Mouse (Mus musculus): ENCODE measurements around the gene Fbxo24. TPM values are rescaled to one million over a fixed set of nuclear protein-coding genes. Genes with fewer than 3 reads are reported as not detected.

Gene Fbxo24
- polyA plus RNA-seq, 1 experiment from 2014 or later: 0.11 TPM

DNA sequence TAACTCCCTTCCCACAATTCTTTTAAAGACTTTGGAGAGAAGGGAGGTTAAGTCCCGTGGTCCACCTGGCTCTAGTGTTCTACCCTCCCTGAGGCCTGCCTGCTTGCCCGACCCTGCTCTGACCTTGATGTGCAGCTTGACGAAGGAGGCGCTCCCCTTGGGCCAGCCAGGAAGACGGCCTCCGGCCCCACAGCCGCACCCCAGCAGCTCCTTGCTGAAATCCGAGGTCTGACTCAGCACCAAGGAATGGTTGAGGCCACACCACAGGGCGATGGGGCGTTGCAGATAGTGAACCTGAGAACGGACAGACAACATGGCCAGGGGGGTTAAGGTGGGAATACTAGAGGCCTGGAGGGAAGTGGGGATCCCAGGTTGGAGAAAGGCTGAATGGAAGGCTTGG, 15.3 kb downstream of the Fbxo24 start, which contains the start of gene Pcolce:
Gene Pcolce (minus strand): TSS at position 235 of the 400 bp plus-strand sequence.
- H3K27me3 ChIP-seq: no peaks in the 10 kb centered on the region
- no peak within 1 kb of the TSS for H3K4me3 ChIP-seq
- no peaks in the 10 kb centered on the region for H3K9me3 ChIP-seq (replicated peaks)
- WGBS: 29% methylated on average over 11 of the region's 11 CpGs
- H3K4me1 ChIP-seq (replicated peaks): peaks cover 46% of the 10 kb centered on the region
- ATAC-seq (replicated peaks; ENCODE audit: insufficient number of reproducible peaks, insufficient read depth, low FRiP score, low read depth): no peak; the same call in 1 of the 2 replicates
- H3K9ac ChIP-seq: no peak within 1 kb of the TSS
- H3K36me3 ChIP-seq: no peaks in the 10 kb centered on the region
- H3K27ac ChIP-seq: 0 out of 2 replicates have a peak within 1 kb of the TSS, but pooled peaks have one; percentile 14
- H3K4me2 ChIP-seq: no peak within 1 kb of the TSS

DNA sequence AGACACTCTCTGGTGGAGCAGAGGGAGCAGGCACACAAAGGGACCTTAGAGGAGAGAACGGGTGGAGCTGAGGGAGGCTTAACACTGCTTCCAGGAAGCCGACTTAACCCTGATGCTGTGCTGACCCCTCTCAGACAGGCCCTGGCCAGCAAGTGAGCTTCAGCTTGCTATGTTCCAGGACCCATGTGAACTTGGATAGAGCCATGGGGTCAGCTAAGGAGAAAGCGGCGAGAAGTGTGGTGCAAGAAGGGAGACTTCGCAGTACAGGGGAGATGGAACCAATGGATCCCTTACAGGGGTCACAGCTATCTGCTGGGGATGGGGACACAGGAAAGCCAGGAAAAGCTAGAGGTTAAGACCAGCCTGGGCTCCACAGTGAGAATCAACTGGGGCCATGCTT, 15.7 kb downstream of the Fbxo24 start:
- H3K27me3 ChIP-seq: no peaks in the 10 kb centered on the region
- peaks cover 50% of the 10 kb centered on the region for H3K4me1 ChIP-seq (replicated peaks)
- no peak overlapping the region for H3K4me3 ChIP-seq
- H3K36me3 ChIP-seq: no peaks in the 10 kb centered on the region
- ATAC-seq (replicated peaks; ENCODE audit: insufficient number of reproducible peaks, insufficient read depth, low FRiP score, low read depth): no peak
- H3K9me3 ChIP-seq (replicated peaks): no peaks in the 10 kb centered on the region
- H3K4me2 ChIP-seq: no peak overlapping the region
- no peak overlapping the region for H3K9ac ChIP-seq
- WGBS: 76% methylated on average over 5 of the region's 5 CpGs
- no peak overlapping the region for H3K27ac ChIP-seq

DNA sequence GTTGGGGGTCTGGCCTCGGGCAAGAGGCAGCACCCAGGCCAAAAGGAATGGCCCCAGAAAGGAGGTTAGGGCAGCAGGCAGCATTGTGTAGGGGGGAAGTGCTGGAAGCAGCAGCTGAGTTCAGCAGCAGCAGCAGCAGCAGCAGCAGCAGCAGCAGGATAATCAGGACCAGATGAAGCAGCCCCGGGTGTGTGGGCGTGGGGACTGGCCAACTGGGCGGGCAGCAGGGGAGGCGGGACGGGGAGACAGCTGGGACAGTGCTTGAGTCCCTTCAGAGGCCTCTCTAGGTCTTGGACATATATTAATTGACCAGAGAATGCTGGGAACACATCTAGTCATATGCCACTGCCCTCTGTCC, 17.6 kb downstream of the Fbxo24 start:
- ATAC-seq (replicated peaks; ENCODE audit: insufficient number of reproducible peaks, insufficient read depth, low FRiP score, low read depth): peak; percentile 64
- H3K4me1 ChIP-seq (replicated peaks): peaks cover 53% of the 10 kb centered on the region
- 7% methylated on average over 6 of the region's 6 CpGs for WGBS

DNA sequence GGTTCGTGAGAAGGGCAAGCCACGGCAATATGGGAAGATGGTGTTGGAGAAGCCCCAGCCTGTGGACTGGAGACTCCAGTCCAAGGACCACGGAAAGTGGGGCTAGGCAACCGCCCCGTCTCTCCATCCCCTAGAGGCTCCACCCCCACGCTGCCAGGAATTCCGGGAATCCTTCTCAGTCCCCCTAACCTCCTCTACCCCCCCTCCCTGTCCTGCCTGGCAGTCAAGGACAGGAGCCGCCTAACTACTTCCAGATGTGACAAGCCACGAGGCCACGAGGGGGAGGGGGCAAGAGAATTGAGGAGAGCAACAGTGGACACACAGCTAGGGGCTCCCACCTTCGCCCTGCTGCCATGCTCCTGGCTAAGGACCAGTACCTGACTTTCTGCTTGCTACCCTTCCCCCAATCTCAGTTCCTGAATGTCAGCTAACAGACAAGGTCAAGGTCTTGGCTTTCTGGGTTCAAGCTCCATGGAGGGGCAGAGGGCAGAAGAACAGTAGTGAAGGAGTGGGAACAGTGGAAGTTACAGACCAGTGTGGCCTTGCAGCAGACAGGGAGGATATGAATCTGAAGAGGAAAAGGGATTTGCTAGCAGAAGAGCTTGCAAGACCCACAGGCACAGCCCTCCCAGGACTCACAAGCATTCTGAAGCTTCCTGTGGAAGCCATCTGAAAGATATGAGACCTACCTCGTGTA, 18.1 kb downstream of the Fbxo24 start:
- no peaks in the 10 kb centered on the region for H3K9me3 ChIP-seq (replicated peaks)
- H3K4me1 ChIP-seq (replicated peaks): peaks cover 53% of the 10 kb centered on the region
- H3K9ac ChIP-seq: peak overlapping the region; percentile 40
- peak; percentile 74 for ATAC-seq (replicated peaks; ENCODE audit: insufficient number of reproducible peaks, insufficient read depth, low FRiP score, low read depth)
- WGBS: 6% methylated on average over 11 of the region's 12 CpGs
- H3K36me3 ChIP-seq: peaks cover 17% of the 10 kb centered on the region; the same call in 1 of the 2 replicates
- no peaks in the 10 kb centered on the region for H3K27me3 ChIP-seq
- H3K4me2 ChIP-seq: peak overlapping the region; percentile 60
- peak overlapping the region; percentile 45 for H3K4me3 ChIP-seq
- H3K27ac ChIP-seq: peak overlapping the region; percentile 90

More for the DNA sequence above, 17.6 kb downstream of the Fbxo24 start:
- Histone ChIP-seq H3K9ac (peak overlapping the region; percentile 40), H3K27me3 (no peaks in the 10 kb centered on the region), H3K9me3 (replicated peaks) (no peaks in the 10 kb centered on the region), H3K27ac (peak overlapping the region; percentile 90), H3K4me3 (peak overlapping the region; percentile 45), H3K36me3 (peaks cover 13% of the 10 kb centered on the region; the same call in 1 of the 2 replicates), H3K4me2 (peak overlapping the region; percentile 60)

DNA sequence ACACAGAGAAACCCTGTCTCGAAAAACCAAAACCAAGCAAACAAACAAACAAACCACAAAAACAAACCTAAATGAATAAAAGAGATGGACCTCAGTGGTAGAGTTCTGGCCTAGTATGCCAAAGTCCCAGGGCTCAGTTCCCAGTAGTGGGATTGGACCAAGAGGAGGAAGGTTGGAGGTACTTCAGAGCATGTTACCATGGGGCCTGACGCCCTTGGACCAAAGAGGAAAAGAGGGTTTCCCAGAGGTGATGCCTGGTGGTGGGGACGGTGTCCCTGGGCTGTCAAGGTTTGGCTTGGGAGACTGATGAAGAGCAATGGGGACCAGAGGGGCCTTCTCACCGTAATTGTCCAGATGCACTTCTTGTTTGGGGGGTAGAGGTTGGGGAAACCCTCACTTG, 18.7 kb downstream of the Fbxo24 start:
- H3K4me2 ChIP-seq: peak overlapping the region; percentile 60
- H3K9ac ChIP-seq: peak overlapping the region; percentile 40
- H3K9me3 ChIP-seq (replicated peaks): no peaks in the 10 kb centered on the region
- WGBS: 59% methylated on average over 4 of the region's 4 CpGs
- H3K36me3 ChIP-seq: peaks cover 21% of the 10 kb centered on the region; the same call in 1 of the 2 replicates
- H3K4me1 ChIP-seq (replicated peaks): peaks cover 53% of the 10 kb centered on the region
- ATAC-seq (replicated peaks; ENCODE audit: insufficient number of reproducible peaks, insufficient read depth, low FRiP score, low read depth): no peak
- H3K27me3 ChIP-seq: no peaks in the 10 kb centered on the region
- H3K4me3 ChIP-seq: peak overlapping the region; percentile 45
- peak overlapping the region; percentile 90 for H3K27ac ChIP-seq

DNA sequence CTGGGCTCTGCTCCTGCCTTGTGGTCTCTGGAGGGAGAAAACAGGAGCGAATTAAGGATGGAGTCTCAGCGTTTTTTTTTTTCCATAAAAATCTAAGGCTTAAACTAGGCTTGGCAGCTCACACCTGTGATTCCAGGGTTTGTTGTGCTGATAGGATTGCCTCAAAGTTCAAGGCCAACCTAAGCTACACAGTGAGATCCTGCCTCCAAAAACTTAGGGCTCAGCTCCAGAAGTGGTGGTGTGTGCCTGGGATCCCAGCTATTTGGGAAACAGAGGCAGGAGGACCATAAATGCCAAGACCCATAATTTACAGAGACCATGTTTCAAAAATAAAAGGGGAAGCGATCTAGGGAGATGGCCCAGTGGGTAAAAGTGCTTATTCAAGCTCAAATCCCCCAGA, 19.5 kb downstream of the Fbxo24 start:
- Histone ChIP-seq H3K27ac (no peak overlapping the region), H3K9ac (no peak overlapping the region; the same call in 1 of the 2 replicates), H3K36me3 (peaks cover 21% of the 10 kb centered on the region; the same call in 1 of the 2 replicates), H3K4me2 (no peak overlapping the region), H3K4me3 (no peak overlapping the region), H3K4me1 (replicated peaks) (peaks cover 53% of the 10 kb centered on the region), H3K9me3 (replicated peaks) (no peaks in the 10 kb centered on the region), H3K27me3 (no peaks in the 10 kb centered on the region)
- no peak for ATAC-seq (replicated peaks; ENCODE audit: insufficient number of reproducible peaks, insufficient read depth, low FRiP score, low read depth)
- 62% methylated on average over 3 of the region's 3 CpGs for WGBS

DNA sequence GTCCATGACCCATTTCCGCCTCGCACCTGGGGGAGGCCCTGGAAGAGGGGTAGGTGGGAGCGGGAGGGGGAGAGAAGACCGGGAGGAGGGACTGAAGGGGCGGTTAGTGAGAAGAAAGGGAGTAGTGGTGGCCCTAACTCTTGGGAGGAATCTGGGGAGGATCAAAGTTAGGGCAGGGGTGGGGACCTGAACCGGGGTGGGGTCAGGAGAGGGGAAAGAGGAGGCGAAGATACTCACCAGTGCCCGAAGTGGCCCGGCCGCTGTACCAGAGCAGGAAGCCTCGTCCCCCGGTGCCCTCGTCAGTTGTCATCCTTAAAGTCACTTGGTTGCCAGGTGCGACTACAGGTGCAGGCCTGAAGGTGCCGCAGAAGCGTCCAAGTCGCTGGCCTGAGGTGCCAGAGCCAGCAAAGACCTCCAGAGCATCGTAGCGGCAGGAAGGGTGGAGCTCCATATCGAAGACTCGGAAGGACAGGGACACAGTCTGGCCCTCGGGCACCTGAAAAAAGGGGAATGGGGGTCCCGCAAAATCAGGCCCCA, 20.1 kb downstream of the Fbxo24 start:
- no peaks in the 10 kb centered on the region for H3K9me3 ChIP-seq (replicated peaks)
- no peaks in the 10 kb centered on the region for H3K27me3 ChIP-seq
- no peak for ATAC-seq (replicated peaks; ENCODE audit: insufficient number of reproducible peaks, insufficient read depth, low FRiP score, low read depth)
- H3K27ac ChIP-seq: no peak overlapping the region
- WGBS: 34% methylated on average over 22 of the region's 23 CpGs
- peaks cover 51% of the 10 kb centered on the region for H3K4me1 ChIP-seq (replicated peaks)
- peaks cover 25% of the 10 kb centered on the region; the same call in 1 of the 2 replicates for H3K36me3 ChIP-seq
- H3K4me3 ChIP-seq: no peak overlapping the region
- peak overlapping the region; percentile 43 for H3K4me2 ChIP-seq
- H3K9ac ChIP-seq: peak overlapping the region; percentile 19; the same call in 1 of the 2 replicates

DNA sequence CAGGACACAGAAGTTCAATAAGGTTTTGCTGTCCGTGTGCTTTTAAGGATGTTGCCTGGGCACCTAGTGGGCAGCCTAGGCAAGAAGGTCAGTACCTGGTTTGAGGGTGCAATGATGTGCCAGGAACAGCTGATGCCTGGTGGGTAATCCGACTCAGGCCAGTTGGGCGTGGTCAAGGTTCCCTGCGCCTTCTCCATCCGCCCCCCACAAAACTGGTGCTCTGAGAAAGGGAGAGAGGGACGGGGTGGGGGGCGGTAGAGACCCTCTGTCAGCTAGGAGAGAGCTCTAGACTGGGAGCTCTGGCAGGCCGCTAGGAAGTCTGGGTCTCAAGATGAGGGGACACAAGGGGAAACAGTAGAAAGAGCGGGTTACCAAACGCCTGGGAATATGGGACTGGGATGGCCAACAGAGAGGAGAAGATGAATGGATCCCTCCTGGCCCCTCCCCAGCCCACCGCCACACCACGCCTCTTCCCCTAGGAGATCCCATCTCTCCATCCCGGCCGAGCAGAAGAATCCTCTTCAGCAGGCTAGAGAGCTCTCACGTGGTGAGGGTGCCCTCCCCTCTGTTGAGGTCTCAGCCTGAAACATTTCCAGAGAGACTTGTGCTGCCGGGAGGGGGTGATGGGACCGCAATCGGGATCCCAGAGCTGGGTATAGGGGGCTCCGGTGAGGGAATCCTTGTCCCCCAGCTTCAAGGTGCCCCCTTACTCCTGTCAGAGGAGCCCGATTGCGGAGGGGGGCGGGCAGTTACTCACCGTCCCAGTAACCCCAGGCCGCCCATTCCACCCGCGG, 20.7 kb downstream of the Fbxo24 start:
- Histone ChIP-seq H3K4me2 (peak overlapping the region; percentile 43), H3K27me3 (no peaks in the 10 kb centered on the region), H3K9me3 (replicated peaks) (no peaks in the 10 kb centered on the region), H3K4me3 (no peak overlapping the region), H3K27ac (no peak overlapping the region), H3K36me3 (peaks cover 25% of the 10 kb centered on the region; the same call in 1 of the 2 replicates), H3K4me1 (replicated peaks) (peaks cover 47% of the 10 kb centered on the region), H3K9ac (peak overlapping the region; percentile 19; the same call in 1 of the 2 replicates)
- WGBS: 38% methylated on average over 26 of the region's 26 CpGs
- no peak for ATAC-seq (replicated peaks; ENCODE audit: insufficient number of reproducible peaks, insufficient read depth, low FRiP score, low read depth)

DNA sequence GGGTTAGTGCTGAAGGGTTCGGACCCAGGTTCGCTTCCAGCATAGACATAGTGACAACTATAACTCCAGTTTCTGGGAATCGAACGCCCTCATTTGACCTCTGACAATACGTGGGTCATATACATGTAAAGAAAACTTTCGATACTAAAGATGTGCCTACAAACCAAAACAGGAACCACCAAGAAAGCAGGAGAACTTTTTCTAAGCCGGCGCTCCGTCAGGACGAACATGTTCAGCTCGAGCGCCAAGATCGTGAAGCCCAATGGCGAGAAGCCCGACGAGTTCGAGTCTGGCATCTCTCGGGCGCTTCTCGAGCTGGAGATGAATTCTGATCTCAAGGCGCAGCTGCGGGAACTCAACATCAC, 27.5 kb downstream of the Fbxo24 start:
- H3K27me3 ChIP-seq: no peaks in the 10 kb centered on the region

DNA sequence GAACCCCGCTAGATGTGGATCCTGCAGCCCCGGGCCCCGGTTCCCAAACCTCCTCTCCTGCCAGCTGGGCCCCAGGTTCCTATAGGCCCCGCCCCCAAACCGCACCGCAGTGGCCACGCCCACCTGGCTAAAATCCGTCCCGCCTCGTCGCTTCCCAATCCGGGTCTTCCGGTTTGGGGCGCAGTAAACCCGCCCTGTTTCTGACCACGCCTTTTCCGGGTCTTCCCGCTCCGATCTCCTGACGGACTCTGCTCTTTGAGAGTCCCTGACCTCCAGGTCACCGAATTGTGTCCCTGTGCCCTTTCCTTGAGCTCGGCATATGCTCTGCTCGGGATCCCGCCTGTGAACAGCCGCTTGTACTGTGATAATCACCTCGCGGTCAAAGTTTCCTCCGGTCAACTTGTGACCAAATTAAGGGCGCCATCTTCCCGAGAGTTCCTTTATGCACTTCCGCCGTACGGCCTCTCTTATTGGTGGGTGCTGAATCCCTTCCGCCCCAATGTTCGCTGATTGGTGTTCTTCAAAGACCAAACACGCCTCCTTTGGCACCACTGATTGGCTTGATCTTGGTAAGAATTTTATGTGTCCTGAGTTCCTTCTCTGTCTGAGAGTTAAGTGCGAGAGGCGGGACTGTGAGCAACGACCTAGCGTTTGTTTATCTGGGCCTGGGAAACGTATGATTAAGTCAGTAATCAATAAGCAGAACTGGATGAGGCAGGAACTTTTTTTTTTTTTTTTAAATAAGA, 28.0 kb downstream of the Fbxo24 start, which contains the start of gene Mospd3:
Gene Mospd3 (minus strand): TSS at position 440 of the 746 bp plus-strand sequence.
- Histone ChIP-seq H3K27ac (peak within 1 kb of the TSS; percentile 91), H3K4me3 (peak within 1 kb of the TSS; percentile 81), H3K9me3 (replicated peaks) (no peaks in the 10 kb centered on the region), H3K4me1 (replicated peaks) (peaks cover 21% of the 10 kb centered on the region), H3K4me2 (peak within 1 kb of the TSS; percentile 91), H3K9ac (peak within 1 kb of the TSS; percentile 80), H3K36me3 (peaks cover 14% of the 10 kb centered on the region), H3K27me3 (no peaks in the 10 kb centered on the region)
- under 1% methylated on average over 41 of the region's 41 CpGs for WGBS
- peak; percentile 96 for ATAC-seq (replicated peaks; ENCODE audit: insufficient number of reproducible peaks, insufficient read depth, low FRiP score, low read depth)

More for the DNA sequence above, 27.5 kb downstream of the Fbxo24 start:
- H3K27ac ChIP-seq: peak overlapping the region; percentile 91
- H3K9ac ChIP-seq: peak overlapping the region; percentile 56
- H3K4me1 ChIP-seq (replicated peaks): peaks cover 21% of the 10 kb centered on the region
- H3K4me3 ChIP-seq: peak overlapping the region; percentile 81
- peaks cover 19% of the 10 kb centered on the region for H3K36me3 ChIP-seq
- under 1% methylated on average over 22 of the region's 22 CpGs for WGBS
- no peaks in the 10 kb centered on the region for H3K9me3 ChIP-seq (replicated peaks)
- ATAC-seq (replicated peaks; ENCODE audit: insufficient number of reproducible peaks, insufficient read depth, low FRiP score, low read depth): no peak
- peak overlapping the region; percentile 69 for H3K4me2 ChIP-seq
